Mouse (Mus musculus) intestine, postnatal 0 days (tissue): ENCODE data around the gene Hoxc9. TPM values are rescaled to one million over a fixed set of nuclear protein-coding genes. Genes with fewer than 3 reads are reported as not detected.

Source experiments
- ATAC-seq: fragments of 200-750 bp; cut with Nextera tagmentation; 2 replicates; pipeline ENCODE4 v1.8.0; 2017; ENCODE audit warnings: mild to moderate bottlenecking, moderate TSS enrichment, moderate library complexity
- H3K27ac ChIP-seq: fragments of 300-500 bp; sonication (generic); 2 replicates; pipeline ENCODE4 v1.5.1; 2014; ENCODE audit warnings: mild to moderate bottlenecking, low read depth, low read length, moderate library complexity
- H3K27me3 ChIP-seq: fragments of 300-500 bp; sonication (generic); replicated peaks from 2 replicates; pipeline ENCODE4 v1.6.1; 2014; ENCODE audit warnings: low read length, mixed read lengths; ENCODE audit not compliant: control insufficient read depth, insufficient read depth
- H3K36me3 ChIP-seq: fragments of 300-500 bp; sonication (generic); 2 replicates; pipeline ENCODE4 v1.6.1; 2014; ENCODE audit warnings: mild to moderate bottlenecking, moderate library complexity; ENCODE audit not compliant: control insufficient read depth, insufficient read depth
- H3K4me1 ChIP-seq: fragments of 300-500 bp; sonication (generic); replicated peaks from 2 replicates; pipeline ENCODE4 v1.6.1; 2014; ENCODE audit warnings: antibody characterized with exemption, low read length, mixed read lengths; ENCODE audit not compliant: control insufficient read depth, insufficient read depth
- H3K4me2 ChIP-seq: fragments of 300-500 bp; sonication (generic); replicated peaks from 2 replicates; pipeline ENCODE4 v1.6.1; 2014; ENCODE audit warnings: low read depth, mild to moderate bottlenecking, moderate library complexity
- H3K4me3 ChIP-seq: fragments of 300-500 bp; sonication (generic); 2 replicates; pipeline ENCODE4 v1.5.1; 2014; ENCODE audit warnings: low read depth, low read length
- H3K9ac ChIP-seq: fragments of 300-500 bp; sonication (generic); 2 replicates; pipeline ENCODE4 v1.6.1; 2014; ENCODE audit warnings: mild to moderate bottlenecking, low read depth, low read length
- H3K9me3 ChIP-seq: fragments of 300-500 bp; sonication (generic); 2 replicates; pipeline ENCODE4 v1.6.1; 2016; ENCODE audit warnings: mixed run types; ENCODE audit not compliant: control insufficient read depth
- CTCF ChIP-seq: sonication (generic); IDR thresholded peaks from 2 replicates; pipeline ENCODE4 v1.5.1; 2016; ENCODE audit warnings: low read depth, mild to moderate bottlenecking, control low read depth, antibody characterized with exemption, moderate library complexity
- WGBS: fragments of 180-500 bp; shearing (Covaris S2); extraction: QIAGEN DNeasy Blood & Tissue Kit; methylation state at CpG from one replicate; pipeline ENCODE4 v1.1.7; 2014; 5-methylcytosine and 5-hydroxymethylcytosine counted together
- polyA plus RNA-seq: library from polyadenylated mRNA; unstranded; fragments of >200 nt; fragmentation: Nextera tagmentation; extraction: Ambion mirVana; gene quantifications from 2 replicates; pipeline ENCODE4 v1.2.1, GENCODE M21; 2015

Hoxc9 gene
- polyA plus RNA-seq, 1 experiment from 2014 or later: 0.43 TPM

DNA sequence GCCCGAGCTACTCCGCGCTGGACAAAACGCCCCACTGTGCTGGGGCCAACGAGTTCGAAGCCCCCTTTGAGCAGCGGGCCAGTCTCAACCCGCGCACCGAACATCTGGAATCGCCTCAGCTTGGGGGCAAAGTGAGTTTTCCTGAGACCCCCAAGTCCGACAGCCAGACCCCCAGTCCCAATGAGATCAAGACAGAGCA is 9.0 kb upstream of the Hoxc9 start, which contains the start of gene Hoxc5:
Gene Hoxc5, plus strand, starts transcription at position 132 of the 199 bp plus-strand sequence.
- H3K4me3 ChIP-seq: peak within 1 kb of the TSS; percentile 0; the same call in 1 of the 2 replicates
- no peak within 1 kb of the TSS for H3K27ac ChIP-seq
- H3K9ac ChIP-seq: no peak within 1 kb of the TSS

DNA sequence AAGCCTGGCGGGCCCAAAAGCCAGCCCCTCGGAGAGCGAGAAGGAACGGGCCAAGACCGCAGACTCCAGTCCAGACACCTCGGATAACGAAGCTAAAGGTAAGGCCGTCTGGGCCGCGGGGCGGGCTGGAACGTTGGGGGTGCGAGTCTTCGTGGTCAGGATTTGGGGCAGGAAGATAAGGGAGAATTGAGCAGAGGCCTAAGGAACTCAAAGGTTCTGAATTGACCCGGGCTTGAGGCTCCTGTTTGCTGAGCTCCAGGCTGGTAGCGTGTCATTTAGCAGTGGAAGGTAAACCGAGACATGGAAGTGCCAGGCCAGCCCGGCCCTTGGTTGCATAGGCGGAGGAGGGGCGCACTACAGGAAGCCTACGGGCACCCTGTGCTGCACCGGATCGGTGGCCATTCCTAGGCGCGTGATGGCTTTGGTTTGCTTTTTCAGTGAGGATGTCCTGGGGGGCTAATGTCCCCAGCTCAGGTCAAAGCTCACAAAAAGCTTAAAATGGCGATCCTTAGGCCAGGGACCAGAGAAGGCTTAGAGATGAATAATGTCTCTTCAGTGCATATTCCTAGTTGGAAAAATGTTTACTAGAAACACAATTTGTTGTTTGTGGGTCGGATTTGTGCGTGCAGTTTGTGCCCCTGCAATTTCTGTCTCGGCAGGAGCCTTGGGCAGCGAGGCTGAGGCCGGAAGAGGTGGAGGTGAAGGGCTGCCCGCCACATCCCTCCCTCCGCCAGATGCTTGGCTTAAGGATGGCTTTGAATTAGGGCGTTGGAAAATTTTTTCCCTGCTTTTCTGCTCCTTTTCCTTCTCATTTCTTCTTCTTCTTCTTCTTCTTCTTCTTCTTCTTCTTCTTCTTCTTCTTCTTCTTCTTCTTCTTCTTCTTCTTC is 8.5 kb upstream of the Hoxc9 start:
- Histone ChIP-seq H3K4me2 (0 out of 2 replicates have a peak overlapping the region, but pooled peaks have one; percentile 3), H3K4me1 (no peaks in the 10 kb centered on the region), H3K9ac (no peak overlapping the region), H3K27ac (no peak overlapping the region), H3K4me3 (no peak overlapping the region), H3K9me3 (no peaks in the 10 kb centered on the region), H3K27me3 (peaks cover 98% of the 10 kb centered on the region), H3K36me3 (no peaks in the 10 kb centered on the region)
- WGBS: 5% methylated on average over 34 of the region's 34 CpGs
- TF ChIP-seq CTCF: no peak
- ATAC-seq: no peak

More for the DNA sequence above, 9.0 kb upstream of the Hoxc9 start, which contains the start of gene Hoxc5:
- H3K4me1 ChIP-seq: no peaks in the 10 kb centered on the region
- H3K27me3 ChIP-seq: peaks cover 98% of the 10 kb centered on the region
- 6% methylated on average over 12 of the region's 12 CpGs for WGBS
- no peak; the same call in 1 of the 2 replicates for ATAC-seq
- no peaks in the 10 kb centered on the region for H3K36me3 ChIP-seq
- peak within 1 kb of the TSS; percentile 25; the same call in 1 of the 2 replicates for H3K4me2 ChIP-seq
- TF ChIP-seq CTCF: no peak
- H3K9me3 ChIP-seq: no peaks in the 10 kb centered on the region

- WGBS: 32% methylated on average over 1 of the region's 1 CpGs
- H3K36me3 ChIP-seq: no peaks in the 10 kb centered on the region
- H3K27ac ChIP-seq: no peak overlapping the region
- H3K9ac ChIP-seq: no peak overlapping the region
- ATAC-seq: no peak
- H3K27me3 ChIP-seq: peaks cover 98% of the 10 kb centered on the region
- no peaks in the 10 kb centered on the region for H3K9me3 ChIP-seq
- no peaks in the 10 kb centered on the region for H3K4me1 ChIP-seq
- no peak overlapping the region for H3K4me3 ChIP-seq
- no peak for TF ChIP-seq CTCF
- H3K4me2 ChIP-seq: no peak overlapping the region
Observed at GRCm38 (mm10) chr15:102969296-102969695, 6.9 kb upstream of the Hoxc9 start.

GRCm38 (mm10) chr15:102970740-102971139 is 5.5 kb upstream of the Hoxc9 start:
- Histone ChIP-seq H3K27ac (no peak overlapping the region), H3K36me3 (no peaks in the 10 kb centered on the region), H3K9ac (no peak overlapping the region), H3K4me1 (no peaks in the 10 kb centered on the region), H3K4me2 (no peak overlapping the region), H3K27me3 (peaks cover 97% of the 10 kb centered on the region), H3K4me3 (no peak overlapping the region), H3K9me3 (no peaks in the 10 kb centered on the region)
- ATAC-seq: no peak
- peak; percentile 56 for TF ChIP-seq CTCF
- WGBS: 2% methylated on average over 12 of the region's 12 CpGs

GRCm38 (mm10) chr15:102972254-102972653 is 4.0 kb upstream of the Hoxc9 start:
- H3K36me3 ChIP-seq: no peaks in the 10 kb centered on the region
- H3K9me3 ChIP-seq: no peaks in the 10 kb centered on the region
- 3% methylated on average over 21 of the region's 21 CpGs for WGBS
- H3K4me1 ChIP-seq: no peaks in the 10 kb centered on the region
- H3K4me3 ChIP-seq: no peak overlapping the region
- H3K4me2 ChIP-seq: no peak overlapping the region
- no peak overlapping the region for H3K9ac ChIP-seq
- peaks cover 97% of the 10 kb centered on the region for H3K27me3 ChIP-seq
- no peak for ATAC-seq
- no peak for TF ChIP-seq CTCF
- H3K27ac ChIP-seq: no peak overlapping the region

DNA sequence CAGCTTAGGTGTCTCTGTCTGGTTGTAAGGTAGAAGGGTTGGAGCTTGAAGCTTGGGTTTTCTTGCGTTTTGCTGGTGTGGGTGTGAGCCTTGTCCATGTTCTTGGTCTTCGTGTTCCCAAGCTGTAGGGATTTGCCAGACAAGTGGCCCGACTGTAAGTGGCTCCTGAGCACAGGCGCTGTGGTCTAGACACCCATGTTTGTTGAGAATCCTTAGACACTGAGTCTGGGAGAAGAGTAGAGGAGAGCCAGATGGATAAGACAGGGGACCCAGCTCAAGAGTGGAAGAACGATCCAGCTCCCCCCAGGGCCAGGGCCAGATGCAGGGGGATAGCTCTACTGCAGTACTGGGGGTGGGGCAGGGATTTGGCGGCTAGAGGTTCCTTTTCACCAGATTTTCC is 3.5 kb upstream of the Hoxc9 start:
- Histone ChIP-seq H3K4me1 (no peaks in the 10 kb centered on the region), H3K9me3 (no peaks in the 10 kb centered on the region), H3K27ac (no peak overlapping the region), H3K9ac (no peak overlapping the region), H3K36me3 (no peaks in the 10 kb centered on the region), H3K4me2 (no peak overlapping the region), H3K4me3 (no peak overlapping the region), H3K27me3 (peaks cover 97% of the 10 kb centered on the region)
- TF ChIP-seq CTCF: no peak
- no peak for ATAC-seq
- 2% methylated on average over 6 of the region's 6 CpGs for WGBS
